Mouse (Mus musculus): Measurements from ENCODE around the gene Ankrd13d. TPM values are rescaled to one million over a fixed set of nuclear protein-coding genes. Genes with fewer than 3 reads are reported as not detected.

Ankrd13d gene
- polyA plus RNA-seq, 1 experiment from 2014 or later: 4.2 TPM

DNA sequence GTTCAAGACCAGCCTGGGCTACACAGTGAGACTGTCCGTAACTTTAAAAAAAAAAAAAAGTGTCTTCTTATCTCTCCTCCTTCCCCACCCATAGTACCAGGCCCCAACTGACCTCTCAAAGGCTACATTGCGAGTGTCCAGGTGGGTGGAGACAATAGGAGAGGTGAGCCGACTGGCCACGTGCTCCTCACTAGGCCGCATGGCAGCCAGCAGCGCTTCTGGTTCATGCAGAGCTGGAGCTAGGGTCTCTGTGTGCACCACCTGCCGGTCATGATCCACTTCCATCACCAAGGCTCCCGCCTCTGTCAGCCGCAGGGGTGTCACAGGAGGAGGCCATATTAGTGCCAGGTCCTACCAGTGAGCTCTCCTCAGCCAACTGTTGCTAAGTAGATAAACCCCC is 2.5 kb downstream of the Ankrd13d start:
- Histone ChIP-seq H3K27ac (no peak overlapping the region), H3K9me3 (no peaks in the 10 kb centered on the region), H3K36me3 (peaks cover 3% of the 10 kb centered on the region; the same call in 1 of the 2 replicates), H3K4me1 (peaks cover 10% of the 10 kb centered on the region), H3K9ac (no peak overlapping the region), H3K4me2 (no peak overlapping the region), H3K27me3 (no peaks in the 10 kb centered on the region), H3K4me3 (no peak overlapping the region)
- WGBS: 94% methylated on average over 9 of the region's 9 CpGs
- no peak for ATAC-seq (ENCODE audit: borderline replicate concordance, extremely low read depth, low FRiP score, low TSS enrichment)

DNA sequence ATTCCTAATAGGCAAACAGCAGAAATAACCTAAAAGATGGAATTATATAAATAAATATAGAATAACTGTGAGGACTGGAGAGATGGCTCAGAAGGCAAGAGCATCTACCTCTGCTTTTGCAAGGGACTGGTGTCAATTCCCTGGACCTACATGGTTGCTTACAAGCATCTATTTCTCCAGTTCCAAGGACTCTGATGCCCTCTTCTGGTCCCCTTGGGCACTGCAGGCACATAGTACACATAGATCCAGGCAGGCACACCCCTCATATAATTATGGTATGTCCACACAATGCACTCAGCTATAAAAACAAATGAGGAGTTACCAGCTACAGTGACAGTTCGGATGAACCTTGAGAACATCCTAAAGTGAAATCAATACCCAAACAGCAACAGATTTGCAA is 3.5 kb downstream of the Ankrd13d start:
- Histone ChIP-seq H3K36me3 (0 out of 2 replicates have a peak, but pooled peaks cover 2% of the 10 kb centered on the region), H3K27ac (no peak overlapping the region), H3K4me2 (no peak overlapping the region), H3K27me3 (no peaks in the 10 kb centered on the region), H3K9me3 (no peaks in the 10 kb centered on the region), H3K4me1 (peaks cover 10% of the 10 kb centered on the region), H3K4me3 (no peak overlapping the region), H3K9ac (no peak overlapping the region)
- 93% methylated on average over 1 of the region's 1 CpGs for WGBS
- no peak for ATAC-seq (ENCODE audit: borderline replicate concordance, extremely low read depth, low FRiP score, low TSS enrichment)

DNA sequence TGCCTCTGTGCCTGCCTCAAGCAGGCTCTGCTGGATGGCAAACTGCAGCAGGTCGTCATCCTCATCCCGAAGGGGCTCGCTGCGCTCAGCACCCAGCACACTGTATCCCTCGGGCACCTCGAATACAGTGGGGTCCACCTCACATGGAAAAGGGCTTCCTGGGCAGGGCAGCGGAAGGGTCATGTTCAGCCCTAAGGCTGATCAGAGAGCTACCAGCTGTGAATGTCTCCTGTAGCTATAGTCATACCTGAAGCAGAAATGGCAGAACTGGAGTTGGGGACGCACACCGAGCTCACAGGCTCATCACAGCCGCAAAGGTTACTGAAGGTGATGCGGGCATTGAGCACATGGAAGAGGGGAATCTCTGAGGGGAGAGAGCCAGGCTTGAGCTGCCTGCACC is 12.0 kb downstream of the Ankrd13d start:
- no peak overlapping the region for H3K4me2 ChIP-seq
- H3K27ac ChIP-seq: no peak overlapping the region
- H3K36me3 ChIP-seq: no peaks in the 10 kb centered on the region
- no peaks in the 10 kb centered on the region for H3K9me3 ChIP-seq
- WGBS: 92% methylated on average over 11 of the region's 11 CpGs
- H3K4me1 ChIP-seq: 0 out of 2 replicates have a peak, but pooled peaks cover 9% of the 10 kb centered on the region
- no peak overlapping the region for H3K9ac ChIP-seq
- no peaks in the 10 kb centered on the region for H3K27me3 ChIP-seq
- H3K4me3 ChIP-seq: no peak overlapping the region
- ATAC-seq (ENCODE audit: borderline replicate concordance, extremely low read depth, low FRiP score, low TSS enrichment): no peak

DNA sequence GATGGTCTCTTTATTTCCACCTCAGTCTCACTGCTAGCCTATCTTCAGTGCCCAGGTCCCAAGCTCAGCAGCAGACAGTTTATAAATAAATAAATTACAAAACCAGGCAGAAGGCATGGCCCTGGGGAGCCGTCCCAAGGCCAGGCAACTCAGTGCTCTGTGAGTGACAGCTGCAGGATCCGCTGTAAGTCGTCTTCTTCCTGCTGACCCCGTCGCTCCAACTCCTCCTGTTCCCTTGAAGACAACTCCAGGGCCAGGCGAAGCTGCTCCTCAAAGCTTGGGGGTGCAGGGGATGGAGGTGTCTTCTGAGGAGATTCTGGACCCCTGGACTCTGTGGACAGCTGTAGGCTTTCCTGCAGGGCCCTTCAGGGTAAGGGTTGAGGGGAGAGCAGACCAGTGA is 12.8 kb downstream of the Ankrd13d start:
- no peak overlapping the region for H3K4me2 ChIP-seq
- no peak overlapping the region for H3K9ac ChIP-seq
- H3K27ac ChIP-seq: no peak overlapping the region
- H3K4me3 ChIP-seq: no peak overlapping the region
- H3K4me1 ChIP-seq: 0 out of 2 replicates have a peak, but pooled peaks cover 9% of the 10 kb centered on the region
- no peak for ATAC-seq (ENCODE audit: borderline replicate concordance, extremely low read depth, low FRiP score, low TSS enrichment)
- H3K27me3 ChIP-seq: no peaks in the 10 kb centered on the region
- 58% methylated on average over 6 of the region's 6 CpGs for WGBS
- no peaks in the 10 kb centered on the region for H3K36me3 ChIP-seq
- H3K9me3 ChIP-seq: no peaks in the 10 kb centered on the region

DNA sequence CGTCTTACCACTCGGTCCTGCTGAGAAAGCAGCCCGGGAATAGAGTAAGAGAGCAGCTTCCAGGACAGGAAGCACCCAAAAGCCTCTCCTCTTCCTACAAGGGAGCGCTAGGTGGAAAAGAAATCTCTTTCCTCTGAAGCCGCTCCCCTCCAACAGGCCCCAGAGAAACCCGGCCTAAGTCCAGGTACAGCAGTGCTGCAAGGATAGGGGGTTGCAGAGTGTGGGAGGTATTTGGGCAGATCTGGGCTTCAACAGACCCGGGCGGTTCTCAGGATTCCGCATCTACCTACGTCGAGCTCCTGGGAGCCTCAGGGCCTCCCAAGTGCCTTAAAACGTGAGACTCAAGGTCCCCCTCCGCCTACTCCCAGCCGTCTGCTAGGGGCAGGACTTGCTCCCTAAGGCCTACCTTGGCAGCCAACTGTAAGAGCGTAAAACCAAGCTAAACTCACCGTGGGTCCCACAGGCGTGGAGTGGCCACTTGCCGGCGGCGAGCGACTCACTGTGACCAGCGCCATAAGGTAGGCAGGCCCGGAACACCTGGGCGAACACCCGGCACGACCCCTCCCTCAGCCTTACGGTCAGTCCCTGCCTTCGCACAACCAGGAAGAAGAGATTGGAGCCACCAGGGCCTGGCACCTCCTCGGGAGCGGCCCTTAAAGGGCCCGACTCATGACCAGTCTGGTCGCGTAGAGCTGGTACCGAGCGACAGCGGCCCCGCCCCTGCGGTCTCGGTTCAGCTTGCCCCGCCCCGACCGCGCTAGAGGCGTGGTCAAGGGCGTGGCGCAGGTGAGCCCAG is 14.2 kb downstream of the Ankrd13d start, which contains the start of gene Ssh3:
Gene Ssh3 (minus strand): TSS at position 615 of the 796 bp plus-strand sequence.
- 6% methylated on average over 46 of the region's 46 CpGs for WGBS
- peak within 1 kb of the TSS; percentile 50 for H3K4me3 ChIP-seq
- H3K4me1 ChIP-seq: 0 out of 2 replicates have a peak, but pooled peaks cover 9% of the 10 kb centered on the region
- H3K4me2 ChIP-seq: peak within 1 kb of the TSS; percentile 67
- no peaks in the 10 kb centered on the region for H3K27me3 ChIP-seq
- peak within 1 kb of the TSS; percentile 42 for H3K9ac ChIP-seq
- H3K9me3 ChIP-seq: no peaks in the 10 kb centered on the region
- 0 out of 2 replicates have a peak within 1 kb of the TSS, but pooled peaks have one; percentile 8 for H3K27ac ChIP-seq
- H3K36me3 ChIP-seq: no peaks in the 10 kb centered on the region
- peak; percentile 85 for ATAC-seq (ENCODE audit: borderline replicate concordance, extremely low read depth, low FRiP score, low TSS enrichment)

DNA sequence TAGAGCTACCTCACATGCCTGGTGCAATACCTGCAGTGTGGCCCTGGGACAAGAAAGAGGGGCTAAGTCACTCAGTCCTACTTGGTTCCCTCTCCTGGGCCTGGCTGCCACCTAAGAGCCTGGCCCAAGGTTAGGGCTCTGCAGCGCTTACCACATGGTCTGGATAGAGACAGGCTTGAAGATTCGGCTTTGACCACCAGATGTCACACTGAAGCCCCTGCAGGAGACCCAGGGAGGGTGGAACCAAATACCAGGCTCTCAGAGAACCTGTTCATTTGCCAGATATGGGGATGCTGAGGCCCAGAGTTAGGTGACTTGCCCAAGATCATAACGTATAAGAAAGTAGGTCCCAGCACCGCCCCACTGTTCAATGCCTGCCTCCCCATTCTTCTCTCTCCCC is 17.0 kb downstream of the Ankrd13d start:
- H3K36me3 ChIP-seq: no peaks in the 10 kb centered on the region
- H3K9me3 ChIP-seq: no peaks in the 10 kb centered on the region
- ATAC-seq (ENCODE audit: borderline replicate concordance, extremely low read depth, low FRiP score, low TSS enrichment): no peak
- 59% methylated on average over 4 of the region's 4 CpGs for WGBS
- no peak overlapping the region for H3K27ac ChIP-seq
- H3K27me3 ChIP-seq: no peaks in the 10 kb centered on the region
- no peak overlapping the region for H3K4me2 ChIP-seq
- 0 out of 2 replicates have a peak, but pooled peaks cover 9% of the 10 kb centered on the region for H3K4me1 ChIP-seq
- H3K4me3 ChIP-seq: no peak overlapping the region
- H3K9ac ChIP-seq: no peak overlapping the region

DNA sequence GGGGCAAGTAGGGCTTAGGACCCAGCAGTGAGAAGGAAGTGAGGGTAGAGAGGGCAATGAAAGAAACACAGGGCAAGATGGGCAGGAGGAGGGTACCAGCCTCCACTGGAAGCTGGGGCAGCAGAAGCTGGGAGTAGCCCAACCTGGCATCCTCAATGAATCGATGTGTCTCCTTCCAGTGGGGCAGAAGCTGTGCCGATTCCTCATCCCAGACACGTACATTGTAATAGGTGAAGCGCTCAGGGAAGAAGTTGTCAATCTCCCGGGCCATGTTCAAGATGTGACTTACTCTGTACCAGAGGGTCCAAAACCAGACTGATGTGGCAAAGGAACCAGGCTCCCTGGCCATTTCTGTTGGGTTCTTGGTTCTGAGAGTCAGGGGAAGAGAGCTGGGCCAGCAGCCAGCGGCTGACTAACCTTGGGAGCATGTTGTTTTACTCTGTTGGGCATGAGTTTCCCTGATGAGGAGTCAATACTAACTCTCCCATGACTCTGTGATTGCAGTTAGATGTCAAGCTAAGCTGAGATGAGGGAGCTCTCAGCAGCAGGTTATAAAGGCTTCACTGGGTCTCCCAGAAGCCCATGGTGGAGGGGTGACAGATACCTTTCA is 18.7 kb downstream of the Ankrd13d start:
- Histone ChIP-seq H3K36me3 (no peaks in the 10 kb centered on the region), H3K27me3 (no peaks in the 10 kb centered on the region), H3K4me3 (no peak overlapping the region), H3K4me2 (no peak overlapping the region), H3K9ac (no peak overlapping the region), H3K27ac (no peak overlapping the region), H3K9me3 (no peaks in the 10 kb centered on the region), H3K4me1 (0 out of 2 replicates have a peak, but pooled peaks cover 9% of the 10 kb centered on the region)
- ATAC-seq (ENCODE audit: borderline replicate concordance, extremely low read depth, low FRiP score, low TSS enrichment): no peak
- WGBS: 94% methylated on average over 6 of the region's 6 CpGs

DNA sequence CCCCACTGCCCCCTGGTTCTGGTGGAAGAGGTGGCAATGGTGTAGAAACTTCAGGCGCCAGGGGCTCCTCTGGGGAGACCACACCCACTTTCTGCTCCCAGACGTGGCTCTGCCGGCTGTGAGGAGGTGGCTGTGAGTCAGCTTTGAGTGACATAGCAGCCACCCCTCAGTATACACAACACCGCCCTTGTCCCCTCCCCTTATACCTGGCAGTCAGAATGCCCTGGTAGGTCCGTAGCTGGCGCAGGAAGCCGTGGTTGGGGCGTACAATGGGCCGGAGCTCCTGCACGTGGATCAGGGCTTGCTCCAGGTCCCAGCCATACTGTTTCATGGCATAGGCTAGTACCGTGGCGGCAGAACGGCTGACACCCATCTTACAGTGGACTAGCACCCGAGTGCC is 19.2 kb downstream of the Ankrd13d start:
- Histone ChIP-seq H3K4me2 (no peak overlapping the region), H3K9ac (no peak overlapping the region), H3K4me1 (0 out of 2 replicates have a peak, but pooled peaks cover 7% of the 10 kb centered on the region), H3K36me3 (no peaks in the 10 kb centered on the region), H3K27me3 (no peaks in the 10 kb centered on the region), H3K4me3 (no peak overlapping the region), H3K27ac (no peak overlapping the region), H3K9me3 (no peaks in the 10 kb centered on the region)
- ATAC-seq (ENCODE audit: borderline replicate concordance, extremely low read depth, low FRiP score, low TSS enrichment): peak; percentile 25
- WGBS: 55% methylated on average over 14 of the region's 14 CpGs

DNA sequence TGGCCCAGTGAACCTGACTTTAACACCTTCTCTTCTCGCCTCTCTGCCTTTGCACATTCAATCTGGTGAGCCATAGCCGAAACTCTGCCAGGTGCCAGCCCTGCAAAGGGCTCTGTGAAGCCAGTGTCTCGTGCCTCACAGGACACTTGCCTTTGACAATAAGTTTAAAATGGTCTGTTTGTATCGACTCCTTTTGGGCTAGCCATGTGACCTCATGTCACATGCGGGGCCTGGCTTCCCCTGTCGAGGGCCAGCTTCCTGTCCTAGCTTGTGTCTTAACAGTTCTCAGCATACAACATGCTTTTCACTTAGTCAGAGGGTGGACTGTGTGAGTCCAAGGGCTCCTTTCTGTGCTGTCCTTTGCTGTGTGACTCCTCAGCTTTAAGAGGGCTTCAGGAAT is 20.2 kb downstream of the Ankrd13d start:
- no peak overlapping the region for H3K9ac ChIP-seq
- no peaks in the 10 kb centered on the region for H3K27me3 ChIP-seq
- no peak overlapping the region for H3K4me3 ChIP-seq
- 53% methylated on average over 6 of the region's 6 CpGs for WGBS
- no peaks in the 10 kb centered on the region for H3K9me3 ChIP-seq
- no peak for ATAC-seq (ENCODE audit: borderline replicate concordance, extremely low read depth, low FRiP score, low TSS enrichment)
- peaks cover 5% of the 10 kb centered on the region for H3K4me1 ChIP-seq
- no peaks in the 10 kb centered on the region for H3K36me3 ChIP-seq
- H3K4me2 ChIP-seq: no peak overlapping the region
- H3K27ac ChIP-seq: no peak overlapping the region

DNA sequence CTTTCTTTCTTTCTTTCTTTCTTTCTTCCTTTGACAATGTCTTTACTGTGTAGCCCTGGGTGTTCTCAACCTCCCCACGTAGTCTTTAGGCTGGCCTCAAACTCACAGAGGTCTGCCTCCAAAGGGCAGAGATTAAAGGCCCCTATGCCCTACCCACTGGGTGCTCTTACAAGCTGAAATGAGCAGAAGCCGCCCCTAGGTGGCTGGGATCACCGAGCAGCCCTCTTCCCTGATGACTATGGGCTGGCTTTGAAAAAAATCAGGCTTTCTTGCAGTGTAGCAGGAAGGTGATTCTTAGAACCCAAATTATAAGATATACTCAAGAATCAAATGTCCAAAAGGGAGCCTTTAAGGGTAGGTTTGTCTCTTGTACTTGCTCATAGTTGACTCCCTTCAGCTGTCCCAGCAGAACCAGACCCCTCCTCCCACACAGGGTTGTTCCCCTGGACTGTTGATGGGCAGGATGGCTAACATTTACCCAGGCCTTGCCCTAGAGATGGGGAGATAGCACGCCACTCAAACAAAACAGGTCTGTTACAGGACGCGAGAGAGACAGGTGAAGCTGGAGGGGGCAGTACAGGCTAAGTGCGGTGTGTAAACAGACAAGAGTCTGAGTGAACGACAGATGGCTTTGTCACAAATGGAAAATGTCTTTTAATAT is 21.8 kb downstream of the Ankrd13d start:
- no peaks in the 10 kb centered on the region for H3K27me3 ChIP-seq
- ATAC-seq (ENCODE audit: borderline replicate concordance, extremely low read depth, low FRiP score, low TSS enrichment): no peak
- peaks cover 6% of the 10 kb centered on the region for H3K4me1 ChIP-seq
- no peak overlapping the region for H3K27ac ChIP-seq
- H3K4me3 ChIP-seq: no peak overlapping the region
- no peaks in the 10 kb centered on the region for H3K9me3 ChIP-seq
- no peaks in the 10 kb centered on the region for H3K36me3 ChIP-seq
- no peak overlapping the region for H3K9ac ChIP-seq
- no peak overlapping the region for H3K4me2 ChIP-seq
- 40% methylated on average over 8 of the region's 8 CpGs for WGBS

DNA sequence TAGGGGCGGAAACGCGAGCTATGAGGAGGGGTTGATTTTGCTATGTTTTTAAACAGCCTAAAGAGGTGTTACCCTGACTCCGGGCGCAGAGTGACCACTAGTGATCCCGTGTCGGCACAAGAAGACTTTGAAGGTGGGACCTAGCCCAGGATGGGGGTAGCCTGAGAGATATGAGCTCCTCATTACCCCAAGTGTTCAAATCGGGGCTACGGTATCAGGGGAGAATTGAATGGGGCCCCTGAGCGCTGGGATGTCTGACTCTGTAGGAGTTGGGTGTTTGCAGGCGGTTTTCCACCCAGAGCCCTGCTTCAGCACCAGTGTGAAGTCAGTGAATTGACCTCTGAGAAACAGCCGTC is 25.1 kb downstream of the Ankrd13d start:
- Histone ChIP-seq H3K4me3 (peak overlapping the region; percentile 55), H3K9me3 (no peaks in the 10 kb centered on the region), H3K4me1 (peaks cover 6% of the 10 kb centered on the region), H3K27me3 (no peaks in the 10 kb centered on the region), H3K27ac (no peak overlapping the region), H3K4me2 (peak overlapping the region; percentile 83), H3K9ac (peak overlapping the region; percentile 45), H3K36me3 (no peaks in the 10 kb centered on the region)
- ATAC-seq (ENCODE audit: borderline replicate concordance, extremely low read depth, low FRiP score, low TSS enrichment): no peak
- 19% methylated on average over 12 of the region's 12 CpGs for WGBS
